Mouse (Mus musculus): ENCODE data around the gene F2r. TPM values are rescaled to one million over a fixed set of nuclear protein-coding genes. Genes with fewer than 3 reads are reported as not detected.

F2r gene
- total RNA-seq, 2 experiments from 2014 or later, result 21.2 to 22.8 TPM

- intact Hi-C loops (cut with DNase I), result no loop called here
- DNase-seq, result no peak
These were observed 20.7 kb downstream of the F2r start for GRCm38 (mm10) chr13:95597578-95597977.

- DNase-seq, result no peak
- intact Hi-C loops (cut with DNase I), result no loop called here
These were observed 21.6 kb downstream of the F2r start for GRCm38 (mm10) chr13:95596689-95597088.

- intact Hi-C loops (cut with DNase I), result no loop called here
- no peak for DNase-seq
These were observed 22.4 kb downstream of the F2r start for GRCm38 (mm10) chr13:95595921-95596320.

- no peak for DNase-seq
- intact Hi-C loops (cut with DNase I), result no loop called here
These were observed 22.9 kb downstream of the F2r start for GRCm38 (mm10) chr13:95595411-95595810.

- intact Hi-C loops (cut with DNase I), result no loop called here
- DNase-seq, result no peak
These were observed 25.4 kb downstream of the F2r start for GRCm38 (mm10) chr13:95592860-95593259.

GRCm38 (mm10) chr13:95591606-95592005 lies 26.7 kb downstream of the F2r start:
- intact Hi-C loops (cut with DNase I), result no loop called here
- DNase-seq, result no peak

- DNase-seq, result no peak
- intact Hi-C loops (cut with DNase I), result no loop called here
These were observed 30.7 kb downstream of the F2r start for GRCm38 (mm10) chr13:95587628-95588027.

GRCm38 (mm10) chr13:95584898-95585297 lies 33.4 kb downstream of the F2r start:
- intact Hi-C loops (cut with DNase I), result no loop called here
- no peak for DNase-seq

- peak; percentile 69 for DNase-seq
- intact Hi-C loops (cut with DNase I), result no loop called here
These were observed 34.8 kb downstream of the F2r start for GRCm38 (mm10) chr13:95583237-95584189.

- DNase-seq, result no peak
- intact Hi-C loops (cut with DNase I), result no loop called here
These were observed 36.4 kb downstream of the F2r start for GRCm38 (mm10) chr13:95581850-95582249.

GRCm38 (mm10) chr13:95578016-95578697 lies 40.1 kb downstream of the F2r start:
- intact Hi-C loops (cut with DNase I), result no loop called here
- no peak for DNase-seq

- intact Hi-C loops (cut with DNase I), result no loop called here
- no peak for DNase-seq
These were observed 47.4 kb downstream of the F2r start for GRCm38 (mm10) chr13:95570877-95571276.

- no peak for DNase-seq
- intact Hi-C loops (cut with DNase I), result loop anchor here (10.0 kb wide), 1 partner anchor 95 kb away; no protein-coding TSS in a partner anchor
These were observed 49.0 kb downstream of the F2r start for GRCm38 (mm10) chr13:95569326-95569725.

GRCm38 (mm10) chr13:95568336-95568735 lies 50.0 kb downstream of the F2r start:
- DNase-seq, result no peak
- intact Hi-C loops (cut with DNase I), result loop anchor here (10.0 kb wide), 1 partner anchor 96 kb away; no protein-coding TSS in a partner anchor

- intact Hi-C loops (cut with DNase I), result loop anchor here (10.0 kb wide), 1 partner anchor 98 kb away; no protein-coding TSS in a partner anchor
- DNase-seq, result no peak
These were observed 51.3 kb downstream of the F2r start for GRCm38 (mm10) chr13:95566841-95567551.

- DNase-seq, result peak; percentile 55
- intact Hi-C loops (cut with DNase I), result loop anchor here (5.0 to 10.0 kb wide), 2 partner anchors 101 to 159 kb away; no protein-coding TSS in a partner anchor
These were observed 54.6 kb downstream of the F2r start for GRCm38 (mm10) chr13:95563693-95564092.

- intact Hi-C loops (cut with DNase I), result loop anchor here (5.0 to 10.0 kb wide), 2 partner anchors 102 to 159 kb away; no protein-coding TSS in a partner anchor
- DNase-seq, result no peak
These were observed 55.1 kb downstream of the F2r start for GRCm38 (mm10) chr13:95563066-95563610.

GRCm38 (mm10) chr13:95557326-95557725 lies 61.0 kb downstream of the F2r start:
- DNase-seq, result no peak
- intact Hi-C loops (cut with DNase I), result no loop called here

- DNase-seq, result no peak
These were observed 64.3 kb downstream of the F2r start for GRCm38 (mm10) chr13:95553885-95554492.

More at GRCm38 (mm10) chr13:95553885-95554492, 64.3 kb downstream of the F2r start:
- intact Hi-C loops (cut with DNase I), result no loop called here
